Mouse (Mus musculus) stomach, embryonic 15.5 days (tissue): ENCODE measurements at regions not wholly inside any gene's neighbourhood (a gene's known extent, or its start where the extent isn't known, plus 50 kb on each side); places are given as distances from the start of the nearest gene placed in this dataset.
A peak's percentile ranks its signal among the peaks of the same experiment; 100 is the strongest.

Experiments used
- ATAC-seq: fragments of 200-750 bp; cut with Nextera tagmentation; 2 replicates; pipeline ENCODE4 v1.8.0; 2017; ENCODE audit warnings: low read depth, moderate number of reproducible peaks, moderate TSS enrichment; ENCODE audit not compliant: insufficient read depth, low FRiP score
- H3K27ac ChIP-seq: fragments of 300-500 bp; sonication (generic); 2 replicates; pipeline ENCODE4 v1.5.1; 2015; ENCODE audit warnings: mild to moderate bottlenecking, inconsistent platforms
- H3K27me3 ChIP-seq: fragments of 300-500 bp; sonication (generic); replicated peaks from 2 replicates; pipeline ENCODE4 v1.6.1; 2015; ENCODE audit warnings: inconsistent platforms
- H3K36me3 ChIP-seq: fragments of 300-500 bp; sonication (generic); 2 replicates; pipeline ENCODE4 v1.6.1; 2015; ENCODE audit warnings: inconsistent platforms
- H3K4me1 ChIP-seq: fragments of 300-500 bp; sonication (generic); 2 replicates; pipeline ENCODE4 v1.6.1; 2015; ENCODE audit warnings: inconsistent platforms
- H3K4me2 ChIP-seq: fragments of 300-500 bp; sonication (generic); 2 replicates; pipeline ENCODE4 v1.6.1; 2015; ENCODE audit warnings: mild to moderate bottlenecking, inconsistent platforms
- H3K4me3 ChIP-seq: fragments of 300-500 bp; sonication (generic); replicated peaks from 2 replicates; pipeline ENCODE4 v1.5.1; 2015; ENCODE audit warnings: inconsistent platforms
- H3K9ac ChIP-seq: fragments of 300-500 bp; sonication (generic); 2 replicates; pipeline ENCODE4 v1.6.1; 2015; ENCODE audit warnings: inconsistent platforms
- H3K9me3 ChIP-seq: fragments of 300-500 bp; sonication (generic); 2 replicates; pipeline ENCODE4 v1.6.1; 2016; ENCODE audit warnings: inconsistent platforms
- WGBS: fragments of 180-500 bp; shearing (Covaris S2); methylation state at CpG from one replicate; pipeline ENCODE4 v1.1.7; 2015; 5-methylcytosine and 5-hydroxymethylcytosine counted together

DNA sequence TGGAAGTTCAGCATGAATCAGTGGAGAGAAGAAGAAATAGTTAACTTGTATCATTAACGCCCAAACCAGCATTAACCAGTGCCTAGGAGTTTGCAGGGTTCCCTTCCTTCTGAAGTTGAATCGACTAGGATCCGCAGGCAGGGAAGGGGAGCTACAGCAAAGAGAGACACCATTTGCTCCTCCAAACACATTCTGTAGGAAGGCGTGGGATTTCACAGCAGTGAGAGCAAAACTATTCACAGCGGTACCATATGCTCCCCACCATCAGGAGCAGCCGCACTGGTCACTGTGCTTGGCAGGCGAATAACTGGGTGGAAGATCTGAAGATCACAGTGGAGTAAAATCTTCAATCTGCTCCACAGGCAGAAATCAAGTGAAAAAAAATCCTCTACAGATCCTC lies 610.3 kb downstream of the Lmo4 start:
- 61% methylated on average over 7 of the region's 7 CpGs for WGBS
- H3K9me3 ChIP-seq = no peaks in the 10 kb centered on the region
- no peaks in the 10 kb centered on the region for H3K4me1 ChIP-seq
- H3K9ac ChIP-seq = no peak overlapping the region
- no peak for ATAC-seq
- no peak overlapping the region for H3K4me3 ChIP-seq
- no peaks in the 10 kb centered on the region for H3K36me3 ChIP-seq
- no peaks in the 10 kb centered on the region for H3K27me3 ChIP-seq
- no peak overlapping the region for H3K27ac ChIP-seq
- no peak overlapping the region for H3K4me2 ChIP-seq

DNA sequence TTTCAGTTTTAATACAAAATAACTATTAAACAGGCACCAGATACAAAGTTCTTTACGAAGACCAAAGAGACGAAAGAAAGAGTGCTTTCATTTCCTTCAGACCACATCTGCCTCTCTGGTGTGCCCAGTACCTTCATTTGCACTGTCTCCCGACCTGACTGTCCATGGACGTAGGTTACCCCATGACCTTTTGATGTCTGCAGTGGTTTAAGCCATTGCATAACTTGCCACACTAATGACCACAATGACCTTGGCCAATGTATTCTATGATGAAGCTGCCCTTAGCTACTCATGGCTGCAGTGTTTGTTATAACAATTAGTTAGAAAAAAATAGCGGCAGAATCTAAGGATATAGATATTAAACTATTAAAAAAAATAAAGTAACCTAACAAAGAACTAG lies 618.4 kb downstream of the Lmo4 start:
- no peak overlapping the region for H3K27ac ChIP-seq
- no peak overlapping the region for H3K4me3 ChIP-seq
- WGBS = 83% methylated on average over 5 of the region's 5 CpGs
- H3K36me3 ChIP-seq = no peaks in the 10 kb centered on the region
- no peaks in the 10 kb centered on the region for H3K9me3 ChIP-seq
- H3K27me3 ChIP-seq = no peaks in the 10 kb centered on the region
- no peaks in the 10 kb centered on the region for H3K4me1 ChIP-seq
- H3K9ac ChIP-seq = no peak overlapping the region
- no peak for ATAC-seq
- H3K4me2 ChIP-seq = no peak overlapping the region

DNA sequence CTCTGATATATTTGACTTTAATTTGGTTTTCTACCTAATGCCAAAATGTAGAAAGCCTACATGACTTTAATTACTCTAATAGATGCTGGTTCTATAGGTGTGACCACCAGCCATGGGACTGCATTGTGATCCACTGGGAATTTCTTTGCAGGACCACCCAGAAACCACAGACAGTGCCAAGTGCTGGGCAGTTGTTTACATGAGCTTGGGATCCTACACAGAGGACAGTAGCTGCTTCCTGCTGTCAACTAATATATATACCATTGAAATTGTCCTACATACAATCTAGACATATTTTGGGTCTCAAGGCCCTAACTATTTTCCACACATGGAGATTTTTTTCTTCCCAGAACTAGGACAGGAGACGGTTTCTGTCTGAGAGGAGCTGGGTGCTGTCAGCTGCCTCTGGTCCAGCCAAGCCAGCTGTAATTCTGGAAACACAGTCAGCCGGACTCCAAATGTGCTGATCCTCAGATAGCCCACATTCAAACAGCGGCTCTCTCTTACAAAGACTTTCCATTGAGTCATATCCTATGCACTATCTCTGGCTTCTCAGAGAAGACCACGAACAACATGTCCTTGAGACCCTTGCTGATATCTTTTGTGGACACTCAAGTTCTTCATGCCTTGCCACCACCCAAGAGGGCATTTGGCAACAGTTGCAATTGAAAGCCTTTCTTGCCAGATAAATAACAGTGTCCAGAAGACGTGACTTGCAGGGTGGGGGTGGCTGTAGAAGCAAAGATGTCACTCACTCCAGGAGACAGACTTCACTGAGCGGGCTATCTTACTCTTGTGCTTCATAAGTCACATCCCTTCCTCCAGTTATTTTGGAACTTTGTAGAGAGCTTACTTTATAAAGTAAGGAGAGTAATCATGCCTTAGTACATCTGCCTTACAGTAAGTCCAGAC lies 620.1 kb downstream of the Lmo4 start:
- no peak overlapping the region for H3K9ac ChIP-seq
- H3K4me1 ChIP-seq = no peaks in the 10 kb centered on the region
- H3K27me3 ChIP-seq = no peaks in the 10 kb centered on the region
- no peak overlapping the region for H3K4me2 ChIP-seq
- H3K4me3 ChIP-seq = no peak overlapping the region
- H3K36me3 ChIP-seq = no peaks in the 10 kb centered on the region
- WGBS = 68% methylated on average over 6 of the region's 6 CpGs
- no peak for ATAC-seq
- H3K27ac ChIP-seq = no peak overlapping the region
- H3K9me3 ChIP-seq = no peaks in the 10 kb centered on the region

DNA sequence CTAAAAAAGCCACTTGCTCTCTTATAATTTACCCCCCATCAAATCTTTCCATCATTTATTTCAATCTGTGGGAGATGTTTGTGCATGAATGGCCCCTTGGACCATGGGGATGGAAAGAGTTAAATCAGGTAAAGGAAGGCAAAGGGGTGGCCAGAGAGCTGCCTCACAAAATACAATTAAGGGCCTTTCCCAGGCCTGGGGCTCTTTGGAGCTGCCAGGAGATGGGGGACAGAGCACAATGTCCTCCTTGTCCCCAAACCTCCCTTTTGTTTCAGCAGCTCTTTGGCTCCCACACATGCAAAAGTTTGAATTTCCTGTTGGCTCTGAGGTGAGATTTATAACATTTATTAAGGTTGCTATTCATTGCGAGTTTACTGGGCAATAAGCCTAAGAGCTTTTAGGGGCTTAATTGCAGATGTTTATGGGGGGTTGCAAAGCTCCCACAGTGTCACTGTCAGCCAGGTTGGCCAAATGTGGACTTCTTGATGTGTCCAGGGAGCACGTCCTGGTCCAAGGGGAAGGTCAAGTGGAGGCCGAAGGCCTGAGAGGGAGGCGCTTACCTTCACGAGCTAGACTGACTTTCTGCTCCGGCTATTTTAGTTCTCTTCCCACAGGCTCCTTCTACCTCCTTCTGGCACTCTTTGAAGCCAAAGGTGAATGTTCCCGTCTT lies 628.5 kb downstream of the Lmo4 start:
- Histone ChIP-seq H3K36me3 (no peaks in the 10 kb centered on the region), H3K9ac (no peak overlapping the region), H3K4me1 (no peaks in the 10 kb centered on the region), H3K9me3 (no peaks in the 10 kb centered on the region), H3K4me3 (no peak overlapping the region), H3K4me2 (no peak overlapping the region), H3K27ac (no peak overlapping the region), H3K27me3 (no peaks in the 10 kb centered on the region)
- no peak for ATAC-seq
- 55% methylated on average over 7 of the region's 7 CpGs for WGBS

DNA sequence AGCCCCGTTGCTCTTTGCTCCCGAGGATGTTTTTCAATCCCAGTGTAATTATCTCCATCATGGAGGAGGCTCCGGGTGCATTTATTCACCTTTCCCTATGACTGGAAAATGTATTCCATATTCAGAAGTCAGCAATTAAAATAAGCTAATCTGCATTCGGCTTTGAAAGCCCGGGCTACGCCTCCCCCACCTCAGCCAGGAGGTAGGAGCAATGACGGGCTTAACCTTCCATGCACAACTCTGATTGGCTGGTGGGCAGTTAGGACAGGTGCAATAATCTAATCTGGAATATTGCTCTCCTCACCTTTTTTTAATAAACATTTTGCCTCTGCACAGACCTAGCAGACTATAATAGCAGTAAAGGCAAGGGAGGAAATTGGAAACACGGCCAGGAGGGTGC lies 629.3 kb downstream of the Lmo4 start:
- no peak overlapping the region for H3K9ac ChIP-seq
- H3K4me1 ChIP-seq = no peaks in the 10 kb centered on the region
- H3K4me3 ChIP-seq = no peak overlapping the region
- H3K9me3 ChIP-seq = no peaks in the 10 kb centered on the region
- 89% methylated on average over 8 of the region's 8 CpGs for WGBS
- H3K4me2 ChIP-seq = no peak overlapping the region
- H3K27me3 ChIP-seq = no peaks in the 10 kb centered on the region
- ATAC-seq = no peak
- no peaks in the 10 kb centered on the region for H3K36me3 ChIP-seq
- no peak overlapping the region for H3K27ac ChIP-seq

DNA sequence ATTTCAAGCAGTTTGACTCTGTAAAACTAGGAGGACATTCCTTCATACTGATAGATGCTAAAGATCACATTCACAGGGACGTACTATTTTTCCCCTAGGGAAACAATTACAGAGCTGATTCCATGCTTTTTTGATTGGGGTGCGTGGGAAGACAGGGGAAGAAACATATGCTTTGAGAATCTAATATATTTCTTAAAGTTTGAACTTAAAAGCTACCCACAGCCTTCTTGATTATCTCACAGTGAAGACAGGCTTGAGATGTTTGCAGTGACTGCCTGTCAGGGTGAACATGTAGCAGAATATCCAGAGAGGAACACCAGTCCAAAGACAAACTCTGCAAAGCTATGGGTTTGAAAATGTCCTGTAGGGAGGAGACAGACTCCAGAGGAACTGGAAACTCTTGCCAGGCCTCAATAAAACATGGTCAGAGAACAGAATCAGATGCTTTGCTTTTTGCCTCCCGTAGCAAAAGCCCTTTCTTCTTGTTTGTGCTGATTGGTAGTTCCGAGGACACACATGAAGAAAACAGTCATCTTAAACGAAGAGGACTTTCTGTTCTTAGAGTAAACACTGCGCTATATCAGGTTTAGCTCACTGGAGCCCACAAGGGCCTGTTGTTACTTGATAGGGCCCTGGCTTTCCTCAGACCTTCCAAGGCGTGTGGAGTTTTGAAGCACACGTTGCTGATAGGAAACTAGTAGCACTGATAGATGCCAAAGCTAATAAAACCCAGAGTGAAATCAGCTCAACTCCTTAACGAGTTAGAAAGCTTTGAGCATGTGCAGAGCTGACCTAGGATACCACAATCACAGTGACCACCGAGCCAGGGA lies 630.8 kb downstream of the Lmo4 start:
- Histone ChIP-seq H3K9ac (no peak overlapping the region), H3K27ac (0 out of 2 replicates have a peak overlapping the region, but pooled peaks have one; percentile 21), H3K4me2 (no peak overlapping the region), H3K36me3 (no peaks in the 10 kb centered on the region), H3K27me3 (no peaks in the 10 kb centered on the region), H3K4me3 (no peak overlapping the region), H3K4me1 (no peaks in the 10 kb centered on the region), H3K9me3 (no peaks in the 10 kb centered on the region)
- peak; percentile 63; the same call in 1 of the 2 replicates for ATAC-seq
- 38% methylated on average over 10 of the region's 10 CpGs for WGBS

DNA sequence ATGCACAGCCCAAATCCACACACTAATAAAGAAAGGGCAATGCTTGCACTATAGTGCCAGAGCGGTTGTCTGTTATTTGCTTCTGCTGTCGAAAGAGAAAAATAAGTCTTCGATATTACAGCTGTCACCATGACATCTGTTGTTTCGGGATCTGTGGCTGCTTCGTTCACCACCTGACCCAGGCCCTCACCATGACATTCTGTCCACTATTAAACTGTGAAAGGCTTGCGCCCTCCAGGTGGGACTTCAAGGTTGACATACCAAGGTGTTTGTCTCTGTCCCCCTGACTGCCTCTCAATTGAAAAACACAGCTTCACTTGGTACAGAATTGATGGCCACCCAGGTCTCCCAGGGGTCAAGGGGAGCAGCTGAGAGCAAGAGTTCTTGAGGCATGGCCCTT lies 635.1 kb downstream of the Lmo4 start:
- Histone ChIP-seq H3K27ac (no peak overlapping the region), H3K27me3 (no peaks in the 10 kb centered on the region), H3K9ac (no peak overlapping the region), H3K4me3 (no peak overlapping the region), H3K4me2 (no peak overlapping the region), H3K4me1 (no peaks in the 10 kb centered on the region), H3K9me3 (no peaks in the 10 kb centered on the region), H3K36me3 (no peaks in the 10 kb centered on the region)
- WGBS = 62% methylated on average over 6 of the region's 6 CpGs
- no peak for ATAC-seq

DNA sequence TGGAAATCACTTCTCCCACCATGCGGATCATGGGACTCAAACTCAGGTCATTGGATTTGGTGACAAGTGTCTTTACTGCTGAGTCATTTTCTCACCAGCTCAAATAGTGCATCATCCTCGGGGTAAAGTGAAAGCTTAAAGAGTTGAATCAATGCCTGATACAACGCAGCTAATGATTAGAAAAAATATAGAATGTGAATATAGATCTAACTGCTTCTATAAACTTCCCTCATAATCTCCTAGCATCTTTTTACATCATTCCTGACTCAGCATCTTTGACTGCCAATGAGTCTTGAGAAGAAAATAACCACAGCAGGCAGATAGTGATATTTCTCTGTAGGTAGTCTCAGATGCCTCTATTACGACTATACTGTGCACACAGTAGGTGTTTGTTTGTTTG lies 640.0 kb downstream of the Lmo4 start:
- Histone ChIP-seq H3K27me3 (no peaks in the 10 kb centered on the region), H3K9ac (no peak overlapping the region), H3K4me1 (no peaks in the 10 kb centered on the region), H3K9me3 (no peaks in the 10 kb centered on the region), H3K36me3 (no peaks in the 10 kb centered on the region), H3K4me3 (no peak overlapping the region), H3K4me2 (no peak overlapping the region), H3K27ac (no peak overlapping the region)
- WGBS = 91% methylated on average over 4 of the region's 4 CpGs
- no peak for ATAC-seq

DNA sequence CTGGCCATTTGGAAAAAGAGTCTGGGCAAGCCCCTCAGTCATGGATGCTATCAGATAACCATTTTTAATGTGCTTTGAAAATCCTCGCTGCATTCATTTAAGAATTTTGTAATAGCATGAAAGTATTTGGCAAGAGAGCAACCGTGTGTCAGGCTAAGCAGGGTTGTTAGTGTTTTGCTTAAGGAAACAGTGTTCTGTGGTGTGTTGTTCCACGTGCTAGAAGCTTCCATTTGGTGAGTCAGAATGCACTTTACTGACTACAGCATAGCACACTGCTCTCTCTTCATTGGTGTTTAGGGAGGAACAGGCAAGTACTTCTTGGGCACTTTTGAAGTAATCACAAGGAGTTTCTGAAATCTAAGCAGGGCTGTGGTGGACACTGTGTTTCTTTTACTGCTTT lies 661.0 kb upstream of the Pkn2 start:
- WGBS = 48% methylated on average over 3 of the region's 3 CpGs
- Histone ChIP-seq H3K9me3 (no peaks in the 10 kb centered on the region), H3K4me1 (no peaks in the 10 kb centered on the region), H3K27ac (no peak overlapping the region), H3K27me3 (no peaks in the 10 kb centered on the region), H3K9ac (no peak overlapping the region), H3K4me2 (no peak overlapping the region), H3K36me3 (no peaks in the 10 kb centered on the region), H3K4me3 (no peak overlapping the region)
- ATAC-seq = no peak

DNA sequence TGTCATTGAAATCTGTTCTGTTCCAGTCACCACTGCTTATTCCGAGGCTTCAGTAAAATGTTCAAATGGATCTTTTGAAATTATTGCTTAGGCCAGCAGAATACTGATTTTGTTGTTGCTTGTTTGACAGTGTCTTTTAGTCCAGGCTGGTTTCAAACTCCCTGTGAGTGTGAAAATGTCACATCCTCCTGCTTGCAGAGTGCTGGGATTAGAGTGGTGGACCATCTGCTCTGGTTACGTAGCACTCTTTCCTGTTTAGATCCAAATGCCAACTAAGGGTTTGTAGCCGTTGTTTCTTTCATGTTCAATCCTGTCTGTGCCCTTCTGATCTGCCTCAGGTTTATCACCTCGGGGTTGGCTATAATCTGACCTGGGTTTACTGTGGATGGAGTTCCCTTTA lies 646.2 kb upstream of the Pkn2 start:
- no peaks in the 10 kb centered on the region for H3K36me3 ChIP-seq
- H3K9me3 ChIP-seq = no peaks in the 10 kb centered on the region
- no peak overlapping the region for H3K27ac ChIP-seq
- H3K4me1 ChIP-seq = no peaks in the 10 kb centered on the region
- 60% methylated on average over 4 of the region's 4 CpGs for WGBS
- no peak for ATAC-seq
- no peak overlapping the region for H3K4me3 ChIP-seq
- H3K4me2 ChIP-seq = no peak overlapping the region
- H3K9ac ChIP-seq = no peak overlapping the region
- H3K27me3 ChIP-seq = no peaks in the 10 kb centered on the region

DNA sequence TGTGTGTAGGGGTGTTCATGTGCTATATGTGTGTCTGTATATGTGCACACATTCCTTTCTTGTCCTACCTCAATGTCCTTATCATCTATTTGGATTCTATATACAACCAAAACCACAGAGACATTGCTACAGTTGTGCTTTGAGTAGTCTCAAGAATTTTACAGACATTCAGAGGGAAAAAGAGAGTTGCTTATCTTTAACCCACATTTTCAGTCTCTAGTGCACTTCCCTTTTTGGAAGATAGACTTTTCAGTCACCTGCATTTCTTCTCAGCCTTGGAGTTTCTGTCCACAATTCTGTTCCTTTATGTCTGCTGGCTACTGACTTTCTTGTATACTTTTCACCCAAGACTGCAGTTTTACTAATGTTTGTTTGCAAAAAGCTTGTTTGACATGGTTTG lies 645.5 kb upstream of the Pkn2 start:
- H3K4me3 ChIP-seq = no peak overlapping the region
- no peaks in the 10 kb centered on the region for H3K9me3 ChIP-seq
- H3K27me3 ChIP-seq = no peaks in the 10 kb centered on the region
- H3K27ac ChIP-seq = no peak overlapping the region
- H3K4me2 ChIP-seq = no peak overlapping the region
- no peak overlapping the region for H3K9ac ChIP-seq
- no peaks in the 10 kb centered on the region for H3K36me3 ChIP-seq
- ATAC-seq = no peak
- H3K4me1 ChIP-seq = no peaks in the 10 kb centered on the region
